Mouse (Mus musculus) embryonic stem cell, embryonic (primary cell): ENCODE results near the gene Phf2.

Experiments used
- CTCF ChIA-PET, 4 experiments: fragments of 300-600 bp in 2 of 4; fragments of 350-600 bp in 2 of 4; sonication (Branson Sonifier 250); formaldehyde crosslinking; loops; one replicate each; lab custom pipeline; 2022; ENCODE audit warnings: inconsistent platforms in 2 of 4; lab: Charles Lee
- POLR2A ChIA-PET, 4 experiments: fragments of 300-600 bp in 2 of 4; fragments of 350-600 bp in 2 of 4; sonication (Branson Sonifier 250); formaldehyde crosslinking; loops; one replicate each; lab custom pipeline; 2022; ENCODE audit warnings: antibody characterized with exemption in 4 of 4, inconsistent platforms in 1 of 4; lab: Charles Lee

Gene Phf2

DNA sequence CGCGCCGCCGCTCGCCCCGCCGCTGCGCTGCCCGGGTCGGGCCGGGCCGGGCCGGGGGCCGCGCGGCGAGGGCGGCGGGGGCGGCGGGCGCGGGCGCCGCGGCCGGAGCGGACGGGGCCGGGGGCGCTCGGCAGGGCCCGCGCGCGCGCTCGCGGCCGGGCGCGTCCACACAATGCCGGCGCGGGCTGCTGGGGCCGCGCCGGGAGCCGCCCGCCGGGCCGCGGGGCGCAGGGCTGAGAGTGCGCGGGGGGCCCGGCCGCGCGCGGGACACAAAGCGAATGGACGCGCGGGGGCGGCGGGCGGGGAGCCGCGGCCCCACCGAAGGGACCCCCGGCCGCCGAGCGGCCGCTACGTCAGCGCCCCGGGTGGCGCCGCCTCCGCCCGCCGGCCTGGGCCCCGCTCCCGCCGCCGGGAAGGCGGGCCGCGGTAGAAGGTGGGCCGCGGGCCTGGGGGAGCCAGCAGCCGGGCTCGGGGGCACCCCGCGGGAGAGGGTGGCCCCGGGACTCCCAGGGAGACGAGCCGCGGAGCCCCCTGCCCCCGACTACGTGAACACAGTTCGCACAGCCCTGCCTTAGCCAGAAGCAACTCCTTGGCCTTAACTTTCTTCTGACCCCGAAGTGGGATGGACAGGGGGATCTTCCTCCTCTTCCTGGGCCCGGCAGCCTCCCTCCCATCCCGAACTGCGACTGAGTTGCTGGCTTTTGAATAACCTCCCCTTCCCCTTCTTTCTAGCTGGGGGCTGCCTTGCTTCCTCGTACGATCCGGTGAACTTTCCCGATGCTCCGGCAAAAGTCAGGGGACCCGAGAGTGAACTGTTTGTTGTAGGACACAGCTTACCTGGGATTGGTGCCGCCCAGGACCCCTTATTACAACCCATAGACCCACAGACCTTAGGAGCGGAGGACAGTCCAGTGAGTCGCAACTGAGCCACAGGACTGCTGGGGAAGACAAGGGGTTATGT, at the start of gene Phf2:
Gene Phf2, minus strand, starts transcription at position 349 of the 961 bp plus-strand sequence.
- ChIA-PET CTCF (interaction anchor here in 2 of 4 experiments (0.5 to 1.0 kb wide), 2 partner anchors 285 to 292 kb away, joined by 3 read pairs; no protein-coding TSS in a partner anchor), POLR2A (interaction anchor here in 2 of 4 experiments (0.7 to 2.4 kb wide), 18 partner anchors 9 to 325 kb away, joined by 3 to 11 read pairs (median 3); partner anchors contain the start of gene Ninj1 (in 1 of the 2))

DNA sequence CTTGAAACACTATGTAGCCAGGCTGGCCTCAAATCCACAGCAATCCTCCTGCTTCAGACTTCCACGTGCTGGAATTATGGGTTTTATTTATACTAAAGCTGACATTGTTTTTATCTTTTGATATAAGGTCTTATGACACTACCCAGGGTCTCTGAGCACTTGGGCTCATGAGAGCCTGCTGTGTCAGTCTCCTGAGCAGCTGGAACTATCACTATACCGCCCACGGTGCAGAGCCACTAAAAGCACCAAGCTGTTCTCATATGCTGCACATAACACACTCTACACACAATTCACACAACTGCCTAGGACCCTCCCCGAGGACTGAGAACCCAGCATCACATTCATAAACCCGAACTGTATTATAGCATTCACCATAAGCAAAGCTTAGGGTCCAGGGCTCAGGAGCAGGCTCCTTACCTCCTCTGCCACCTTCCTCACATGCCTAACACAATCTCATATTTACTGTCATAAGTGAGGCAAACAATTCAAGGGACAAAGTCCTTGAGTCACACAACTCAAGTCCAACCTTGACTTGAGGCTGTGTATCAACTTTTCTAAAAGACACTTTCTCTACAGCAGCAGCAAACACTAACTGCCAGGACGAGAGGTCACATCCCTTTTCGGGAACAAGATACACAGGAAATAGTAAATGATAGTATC, 49.0 kb upstream of the Phf2 start:
- CTCF ChIA-PET, result interaction anchor here in 1 of 4 experiments (0.6 kb wide), 1 partner anchor 82 kb away, joined by 5 read pairs; no protein-coding TSS in a partner anchor
- POLR2A ChIA-PET, result interaction anchor here in 2 of 4 experiments (0.5 to 1.0 kb wide), 4 partner anchors 16 to 51 kb away, joined by 3 to 5 read pairs (median 4); no protein-coding TSS in a partner anchor

DNA sequence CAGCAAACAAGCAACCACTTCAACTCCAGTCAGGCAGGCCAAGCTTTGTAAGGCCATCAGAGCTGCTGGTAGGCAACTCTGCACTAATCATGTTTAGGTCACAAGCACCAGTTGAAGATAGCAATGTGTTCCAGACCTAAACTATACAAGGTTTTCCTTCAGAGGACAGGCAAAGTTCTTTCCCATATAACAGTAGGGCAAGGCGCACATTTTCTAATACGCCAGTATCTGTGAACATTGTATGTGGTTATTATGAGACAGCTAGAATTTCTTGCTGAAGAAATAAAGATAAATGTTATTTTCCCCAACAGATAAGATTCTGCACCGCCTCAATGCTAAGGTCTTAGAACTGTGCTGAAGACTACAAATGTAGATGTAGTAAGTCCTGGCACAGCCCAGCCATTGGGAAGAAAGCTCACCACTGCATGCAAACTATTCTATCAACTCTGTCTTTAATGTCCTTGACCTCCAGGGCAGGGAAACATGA, 46.2 kb upstream of the Phf2 start:
- ChIA-PET CTCF (interaction anchor here in 2 of 4 experiments (1.4 to 1.5 kb wide), 2 partner anchors 10 to 135 kb away, joined by 4 read pairs; no protein-coding TSS in a partner anchor), POLR2A (interaction anchor here in 2 of 4 experiments (0.6 to 4.1 kb wide), 12 partner anchors 8 to 251 kb away, joined by 3 to 17 read pairs (median 4); no protein-coding TSS in a partner anchor)

DNA sequence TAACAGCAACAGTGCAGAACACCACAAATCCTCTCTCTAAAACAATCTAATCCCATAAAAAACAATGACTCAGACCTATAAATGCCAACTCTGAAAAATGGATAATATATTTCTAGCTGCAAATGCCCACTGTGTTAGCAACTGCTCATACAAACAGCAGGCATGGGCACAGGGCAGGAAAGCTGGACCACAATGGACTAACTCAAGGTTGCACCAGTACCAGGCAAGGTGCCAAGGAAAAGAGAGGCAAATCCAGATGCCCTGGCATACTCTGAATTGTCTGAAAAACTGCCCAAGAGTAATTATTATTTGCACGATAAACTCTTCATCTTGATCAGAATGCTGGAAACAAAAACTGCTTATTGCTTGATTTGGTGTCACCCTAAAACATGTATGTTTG, 42.8 kb upstream of the Phf2 start:
- CTCF ChIA-PET, result no interaction called here
- POLR2A ChIA-PET, result no interaction called here

DNA sequence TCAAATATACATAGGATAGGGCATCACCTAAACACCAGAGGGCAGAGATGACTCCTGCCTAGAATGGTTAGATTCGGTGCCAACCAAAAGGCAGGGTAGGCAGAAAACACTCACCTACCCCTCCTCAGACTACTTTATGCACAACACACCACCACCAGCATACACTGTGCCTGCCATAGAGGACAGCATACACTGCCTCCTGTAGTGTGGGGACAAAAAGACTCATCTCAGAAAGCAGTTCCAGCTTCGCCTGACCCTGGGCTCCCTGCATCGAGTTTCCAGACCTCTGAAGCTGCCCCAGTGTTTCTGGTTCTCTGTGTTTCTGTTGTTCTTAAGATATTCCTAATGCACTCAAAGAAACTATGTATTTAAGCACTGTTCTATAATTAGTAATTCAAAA, 42.2 kb upstream of the Phf2 start:
- ChIA-PET POLR2A (no interaction called here), CTCF (no interaction called here)

DNA sequence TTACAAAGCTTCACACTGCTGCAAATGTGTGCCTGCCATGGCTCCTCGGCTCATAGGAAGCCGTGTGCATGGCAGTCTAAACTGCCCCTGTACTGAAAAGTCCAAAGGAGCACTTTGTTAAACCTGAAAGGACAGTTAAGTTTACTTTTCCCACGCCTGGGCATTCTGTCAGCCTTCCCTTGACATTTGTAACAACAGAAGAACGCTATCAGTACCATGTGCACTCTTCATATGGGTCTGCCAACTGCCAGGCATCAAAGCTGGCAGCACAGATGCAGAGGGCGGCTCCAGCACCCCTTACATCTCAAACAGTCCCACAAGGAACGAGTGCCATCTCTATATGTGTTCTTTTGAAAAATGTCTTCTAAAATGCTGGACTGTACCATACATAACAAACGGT, 40.5 kb upstream of the Phf2 start:
- CTCF ChIA-PET, result no interaction called here

DNA sequence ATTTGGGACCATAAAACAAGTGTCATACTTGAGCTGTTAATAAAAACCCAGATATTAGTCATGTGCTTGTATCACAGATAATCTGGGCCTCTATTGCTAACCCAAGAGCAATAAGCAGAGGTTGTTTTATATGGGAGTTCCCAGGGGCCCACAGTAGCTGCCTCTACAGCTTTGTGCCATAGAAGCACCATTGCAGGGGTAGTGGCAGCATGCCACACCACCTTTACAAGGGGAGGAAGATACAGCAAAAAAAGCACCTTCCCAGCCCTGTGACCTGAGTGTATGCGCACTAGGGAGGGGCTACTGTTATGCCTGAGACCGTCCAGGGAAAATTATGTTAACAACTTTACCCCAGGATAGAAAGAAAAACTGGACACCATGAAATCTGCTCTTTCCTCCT, 34.5 kb upstream of the Phf2 start:
- ChIA-PET POLR2A (interaction anchor here in 2 of 4 experiments (0.6 to 1.9 kb wide), 9 partner anchors 9 to 799 kb away, joined by 3 to 6 read pairs (median 3); no protein-coding TSS in a partner anchor), CTCF (no interaction called here)

More for the DNA sequence above, 40.5 kb upstream of the Phf2 start:
- POLR2A ChIA-PET, result no interaction called here

DNA sequence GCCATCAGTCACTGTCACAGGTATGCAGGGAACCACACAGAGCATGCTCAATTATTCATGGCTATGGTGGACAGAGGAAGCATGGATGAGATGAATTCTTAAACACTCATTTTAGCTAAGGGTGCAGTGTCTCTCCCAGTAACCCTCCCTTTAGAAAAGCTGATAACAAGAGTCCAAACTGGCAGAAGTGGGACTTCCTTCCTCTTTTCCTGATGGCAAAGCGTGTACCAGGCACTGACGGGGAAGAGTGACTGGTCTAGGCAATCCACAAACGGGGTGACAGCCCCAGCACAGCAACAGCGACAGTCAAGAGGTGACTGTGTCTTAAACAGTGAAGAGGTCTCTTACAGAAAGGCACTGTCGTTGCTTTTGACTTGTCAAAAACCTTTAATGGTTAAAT, 24.5 kb upstream of the Phf2 start:
- CTCF ChIA-PET, result interaction anchor here in 2 of 4 experiments (0.5 to 0.6 kb wide), 2 partner anchors 86 to 263 kb away, joined by 4 to 6 read pairs; no protein-coding TSS in a partner anchor
- POLR2A ChIA-PET, result interaction anchor here in 2 of 4 experiments (0.8 to 1.9 kb wide), 11 partner anchors 9 to 52 kb away, joined by 3 to 6 read pairs (median 4); no protein-coding TSS in a partner anchor

DNA sequence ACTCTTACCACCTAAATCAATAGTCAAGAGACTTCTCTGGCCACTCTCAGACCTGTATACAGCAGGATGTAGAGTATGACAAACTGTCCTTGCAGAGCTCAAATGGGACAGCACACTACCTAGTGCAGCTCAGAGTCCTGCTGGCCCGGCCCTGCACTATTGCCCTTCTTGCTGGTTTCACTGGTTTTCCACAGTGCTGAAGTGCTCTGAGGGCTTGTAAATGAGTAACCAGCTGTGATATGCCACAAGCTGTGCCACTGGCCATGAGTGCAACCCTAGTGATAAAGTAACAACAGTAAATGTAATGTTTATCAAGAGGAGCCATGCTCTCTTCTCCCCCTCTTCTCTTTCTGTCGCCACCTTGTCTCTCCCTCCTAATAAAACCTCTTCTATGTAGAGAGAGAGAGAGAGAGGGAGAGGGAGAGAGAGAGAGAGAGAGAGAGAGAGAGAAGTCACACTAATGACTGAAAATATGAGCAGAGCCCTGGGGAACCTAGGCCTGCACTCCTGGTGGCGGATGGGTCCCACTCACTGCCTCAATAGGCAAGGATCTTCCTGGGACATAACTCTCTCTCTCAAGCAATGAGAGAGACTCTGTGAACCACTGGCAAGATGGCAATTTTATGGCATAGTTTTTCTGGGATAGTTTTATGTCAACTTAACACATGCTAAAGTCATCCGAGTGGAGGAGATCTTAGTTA, 19.5 kb upstream of the Phf2 start:
- ChIA-PET CTCF (no interaction called here), POLR2A (interaction anchor here in 2 of 4 experiments (0.8 to 4.2 kb wide), 6 partner anchors 8 to 344 kb away, joined by 3 to 22 read pairs (median 4); no protein-coding TSS in a partner anchor)

DNA sequence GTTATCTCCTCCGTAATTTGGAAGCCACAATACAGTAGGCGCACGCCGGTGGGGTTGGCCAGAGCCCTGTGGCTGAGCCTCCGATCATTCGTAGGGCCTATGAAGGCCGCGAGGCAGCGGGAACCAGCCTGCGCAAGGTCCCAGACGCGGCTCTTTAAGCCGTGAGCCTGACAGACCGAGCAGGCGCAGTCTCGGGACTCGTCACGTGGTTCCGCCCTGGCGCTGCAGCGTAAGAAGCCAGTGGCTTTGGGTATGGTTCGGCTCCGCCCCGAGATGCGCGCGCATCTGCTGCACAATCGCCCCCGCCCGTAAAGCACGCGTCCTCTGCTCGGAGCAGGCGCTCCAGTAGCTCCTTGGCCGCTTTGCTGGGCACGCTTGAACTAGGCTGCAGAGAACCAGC, 7.6 kb upstream of the Phf2 start:
- CTCF ChIA-PET, result interaction anchor here in 1 of 4 experiments (0.5 to 0.9 kb wide), 2 partner anchors 13 to 22 kb away, joined by 3 read pairs; no protein-coding TSS in a partner anchor

DNA sequence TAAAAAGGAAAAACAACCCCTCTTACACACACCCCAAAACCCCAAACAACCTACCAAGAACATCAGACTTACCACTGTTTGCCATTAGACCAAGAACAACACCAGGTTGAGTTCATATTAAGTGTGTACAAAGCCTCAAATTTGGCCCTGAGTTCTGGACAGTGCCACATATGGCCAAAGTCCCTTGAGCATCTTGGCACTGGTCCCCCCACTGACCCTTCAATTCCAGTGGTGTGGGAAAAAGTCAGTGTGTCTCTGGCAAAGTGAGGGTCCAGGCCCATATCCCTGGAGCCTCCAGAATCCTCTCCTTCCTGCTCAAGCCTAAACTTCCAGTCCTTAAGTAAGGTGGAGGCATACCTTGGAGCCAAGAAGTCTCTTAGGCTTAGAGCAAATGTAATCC, 6.9 kb upstream of the Phf2 start:
- ChIA-PET POLR2A (interaction anchor here in 2 of 4 experiments (0.8 to 1.9 kb wide), 8 partner anchors 9 to 277 kb away, joined by 3 to 6 read pairs (median 4); no protein-coding TSS in a partner anchor), CTCF (no interaction called here)

More for the DNA sequence above, 7.6 kb upstream of the Phf2 start:
- POLR2A ChIA-PET, result interaction anchor here (0.5 to 2.7 kb wide), 56 partner anchors 9 to 692 kb away, joined by 3 to 22 read pairs (median 3); no protein-coding TSS in a partner anchor

DNA sequence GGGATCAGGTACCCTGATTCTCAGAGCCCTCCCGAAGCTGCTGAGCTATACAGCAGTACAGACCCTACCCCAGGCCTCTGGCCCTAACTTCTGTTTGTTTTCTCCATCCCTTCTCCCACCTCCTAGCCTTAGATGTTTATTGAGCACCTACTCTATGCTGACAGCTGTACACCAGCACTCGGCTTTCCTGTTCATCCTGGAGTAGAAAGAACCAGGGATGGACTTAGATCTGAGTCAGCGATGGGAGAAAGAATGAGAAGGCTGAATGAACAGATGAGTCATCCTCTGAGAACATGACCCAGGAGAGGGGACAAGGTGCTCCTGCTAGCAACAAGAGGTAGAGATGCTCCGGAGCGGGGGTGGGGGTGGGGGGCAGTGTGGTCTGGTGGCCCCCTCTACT, 1.8 kb upstream of the Phf2 start:
- CTCF ChIA-PET, result interaction anchor here in 2 of 4 experiments (0.7 to 1.0 kb wide), 2 partner anchors 72 to 205 kb away, joined by 3 to 4 read pairs; no protein-coding TSS in a partner anchor

DNA sequence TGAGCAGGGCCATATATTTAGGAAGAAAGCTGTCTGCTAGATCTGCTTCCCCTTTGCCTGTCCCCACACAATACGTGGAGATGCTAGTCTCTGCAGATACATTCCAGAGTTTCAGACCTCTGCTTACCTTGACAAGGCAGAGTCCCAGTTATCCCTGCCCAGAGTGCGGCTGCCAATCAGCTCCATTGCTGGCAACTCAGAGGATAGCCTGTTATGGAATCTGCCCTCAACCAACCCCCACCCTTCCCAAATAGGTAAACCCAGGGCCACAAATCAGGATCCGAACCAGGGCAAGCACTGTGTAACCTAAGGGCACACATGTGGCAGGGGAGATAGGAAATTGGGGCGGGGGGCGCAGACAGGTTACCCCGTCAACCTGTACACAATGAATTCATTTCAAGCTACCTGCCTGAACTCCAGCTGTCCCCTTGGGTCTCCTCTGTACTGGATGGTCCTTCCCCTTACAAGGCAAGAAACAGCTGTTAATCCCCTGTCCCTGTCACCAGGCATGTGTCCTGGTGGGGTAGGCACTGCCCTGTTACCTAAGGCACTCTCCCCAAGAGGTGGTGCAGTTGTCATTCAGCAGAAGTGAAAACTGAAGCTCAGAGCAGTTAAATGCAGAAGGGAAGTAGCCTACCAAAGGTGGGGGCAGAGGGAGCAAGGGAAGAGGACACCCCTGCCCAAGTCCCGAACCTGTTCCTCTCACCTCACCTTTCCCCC, 1.1 kb upstream of the Phf2 start:
- ChIA-PET POLR2A (interaction anchor here in 3 of 4 experiments (0.5 to 2.4 kb wide), 30 partner anchors 8 to 326 kb away, joined by 3 to 11 read pairs (median 3); partner anchors contain the start of gene Ninj1 (in 1 of the 3)), CTCF (interaction anchor here in 2 of 4 experiments (0.7 to 1.0 kb wide), 3 partner anchors 71 to 284 kb away, joined by 3 to 4 read pairs (median 3); no protein-coding TSS in a partner anchor)

More for the DNA sequence above, 1.8 kb upstream of the Phf2 start:
- POLR2A ChIA-PET, result interaction anchor here in 3 of 4 experiments (0.9 to 2.4 kb wide), 17 partner anchors 9 to 326 kb away, joined by 3 to 11 read pairs (median 4); partner anchors contain the start of gene Ninj1 (in 1 of the 3)

DNA sequence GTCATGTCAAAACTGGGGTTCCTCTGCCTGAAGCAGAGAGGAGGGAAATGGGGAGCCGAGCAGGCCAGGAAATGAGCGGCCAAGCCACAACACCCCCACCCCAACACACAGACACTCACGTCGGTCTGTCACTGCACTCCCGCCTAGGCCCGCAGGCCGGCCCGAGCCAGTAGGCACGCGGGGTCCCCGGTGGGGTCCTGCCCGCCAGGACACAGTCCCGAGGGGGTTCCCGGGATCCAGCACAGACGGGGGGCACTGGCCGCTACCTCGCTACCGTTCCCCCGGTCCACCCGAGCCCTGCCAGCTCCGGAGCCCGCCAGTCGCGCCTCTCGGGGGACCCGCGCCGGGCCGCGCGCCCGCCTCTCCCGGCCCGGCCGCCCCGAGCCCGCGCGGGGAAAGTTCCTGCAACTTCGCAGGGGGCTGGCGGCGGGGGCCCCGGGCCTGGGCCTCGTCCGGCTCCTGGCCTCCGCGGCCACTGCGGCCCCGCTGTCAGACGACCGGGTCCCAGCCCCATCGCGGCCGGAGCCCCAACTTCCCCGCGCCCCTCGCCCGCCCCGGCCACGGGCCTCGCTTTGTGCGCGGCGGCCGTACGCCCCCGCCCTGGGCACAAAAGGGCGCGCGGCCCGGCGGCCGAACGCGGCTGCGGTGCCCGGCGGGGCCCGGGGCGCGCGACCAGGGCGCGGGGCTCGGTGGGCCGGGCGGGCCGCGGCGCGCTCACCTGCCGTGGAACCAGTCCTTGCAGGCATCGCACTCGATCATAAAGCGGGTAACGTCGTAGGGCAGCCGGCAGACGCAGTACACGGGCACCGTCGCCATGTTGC, 759 bp downstream of the Phf2 start:
- ChIA-PET CTCF (no interaction called here), POLR2A (interaction anchor here (0.6 to 2.1 kb wide), 11 partner anchors 9 to 202 kb away, joined by 3 to 9 read pairs (median 3); no protein-coding TSS in a partner anchor)

DNA sequence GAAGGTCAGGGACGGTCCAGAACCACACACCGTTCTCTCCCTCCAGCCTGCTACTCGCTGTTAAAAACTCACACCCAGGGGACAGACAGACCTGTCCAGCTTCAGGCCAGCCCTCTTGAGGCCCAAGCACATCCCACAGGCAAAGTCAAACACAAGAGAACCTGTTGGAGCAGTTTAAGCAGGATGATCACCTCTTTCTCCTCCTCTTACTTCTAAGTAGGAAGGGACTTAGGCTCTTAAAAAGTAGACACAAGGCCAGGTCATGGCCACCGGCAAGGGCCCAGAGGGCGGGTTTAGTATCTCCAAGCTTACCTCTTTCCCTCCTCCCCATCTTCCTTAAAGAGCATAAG, 1.3 kb downstream of the Phf2 start:
- ChIA-PET POLR2A (interaction anchor here (0.6 to 2.1 kb wide), 13 partner anchors 10 to 201 kb away, joined by 3 to 13 read pairs (median 3); no protein-coding TSS in a partner anchor), CTCF (interaction anchor here in 1 of 4 experiments (1.0 kb wide), 1 partner anchor 10 kb away, joined by 3 read pairs; no protein-coding TSS in a partner anchor)
